Mouse (Mus musculus) heart, embryonic 16.5 days (tissue): ENCODE data around the gene Adamts17. TPM values are rescaled to one million over a fixed set of nuclear protein-coding genes. Genes with fewer than 3 reads are reported as not detected.

Source experiments
- ATAC-seq: fragments of 200-750 bp; cut with Nextera tagmentation; replicated peaks from 2 replicates; pipeline ENCODE4 v1.8.0; 2017; ENCODE audit warnings: moderate number of reproducible peaks; ENCODE audit not compliant: insufficient read depth, low FRiP score; ENCODE audit errors: extremely low read depth
- H3K27ac ChIP-seq: fragments of 300-500 bp; sonication (generic); 2 replicates; pipeline ENCODE4 v1.5.1; 2014; ENCODE audit warnings: mild to moderate bottlenecking, low read length, control low read depth, moderate library complexity
- H3K27me3 ChIP-seq: fragments of 300-500 bp; sonication (generic); 2 replicates; pipeline ENCODE4 v1.6.1; 2014; ENCODE audit warnings: low read length, mixed read lengths; ENCODE audit not compliant: control insufficient read depth, insufficient read depth
- H3K36me3 ChIP-seq: fragments of 300-500 bp; sonication (generic); 2 replicates; pipeline ENCODE4 v1.6.1; 2014; ENCODE audit not compliant: control insufficient read depth, insufficient read depth
- H3K4me1 ChIP-seq: fragments of 300-500 bp; sonication (generic); 2 replicates; pipeline ENCODE4 v1.6.1; 2014; ENCODE audit warnings: low read length, mixed read lengths; ENCODE audit not compliant: control insufficient read depth, insufficient read depth
- H3K4me2 ChIP-seq: fragments of 300-500 bp; sonication (generic); 2 replicates; pipeline ENCODE4 v1.6.1; 2014; ENCODE audit warnings: low read depth, mild to moderate bottlenecking, control low read depth, low read length
- H3K4me3 ChIP-seq: fragments of 300-500 bp; sonication (generic); 2 replicates; pipeline ENCODE4 v1.5.1; 2014; ENCODE audit warnings: mild to moderate bottlenecking, control low read depth, low read length
- H3K9ac ChIP-seq: fragments of 300-500 bp; sonication (generic); 2 replicates; pipeline ENCODE4 v1.6.1; 2014; ENCODE audit warnings: low read length, control low read depth
- H3K9me3 ChIP-seq: fragments of 300-500 bp; sonication (generic); replicated peaks from 2 replicates; pipeline ENCODE4 v1.6.1; 2016; ENCODE audit warnings: low read length; ENCODE audit not compliant: control insufficient read depth
- WGBS: fragments of 180-500 bp; shearing (Covaris S2); extraction: QIAGEN DNeasy Blood & Tissue Kit; methylation state at CpG from one replicate; pipeline ENCODE4 v1.1.7; 2014; 5-methylcytosine and 5-hydroxymethylcytosine counted together
- polyA plus RNA-seq: library from polyadenylated mRNA; unstranded; fragments of >200 nt; fragmentation: Nextera tagmentation; extraction: Ambion mirVana; gene quantifications from 2 replicates; pipeline ENCODE4 v1.2.1, GENCODE M21; 2015

Gene Adamts17
- polyA plus RNA-seq, 1 experiment from 2014 or later: 4.7 TPM

DNA sequence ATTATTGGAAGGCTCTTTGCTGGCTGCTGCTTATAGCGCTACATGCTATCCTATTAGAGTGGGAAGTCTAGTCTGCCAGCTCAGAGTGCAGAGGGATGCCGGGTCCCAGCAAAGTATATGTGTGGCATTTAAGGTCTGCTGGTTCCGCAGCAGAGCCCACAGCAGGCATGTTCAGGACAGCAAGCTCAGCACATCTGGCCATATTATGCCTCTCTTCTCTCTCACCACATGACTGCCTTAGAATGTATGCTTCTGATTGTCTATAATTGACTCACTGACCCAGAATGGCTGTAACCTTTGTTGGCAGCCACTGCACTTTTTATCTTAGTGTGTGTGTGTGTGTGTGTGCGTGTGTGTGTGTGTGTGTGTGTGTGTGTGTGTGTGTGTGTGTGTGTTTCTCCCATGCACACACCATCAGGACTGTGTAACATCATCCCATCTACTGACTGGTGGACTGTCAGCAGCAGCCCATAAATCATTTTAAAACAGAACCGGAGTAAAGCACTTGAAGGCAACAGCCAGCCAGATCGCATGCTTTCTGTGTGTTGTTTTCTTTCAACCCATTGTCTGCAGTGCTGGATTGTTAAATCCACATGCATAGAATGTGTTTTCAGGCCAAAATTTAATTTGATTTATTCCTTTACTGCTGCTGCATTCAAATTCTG, 127.1 kb downstream of the Adamts17 start:
- 53% methylated on average over 6 of the region's 6 CpGs for WGBS
- H3K9ac ChIP-seq: no peak overlapping the region
- H3K4me1 ChIP-seq: peaks cover 29% of the 10 kb centered on the region

GRCm38 (mm10) chr7:66967206-66967919, 127.8 kb downstream of the Adamts17 start:
- H3K4me3 ChIP-seq: no peak overlapping the region
- WGBS: 64% methylated on average over 8 of the region's 8 CpGs
- no peak overlapping the region; the same call in 1 of the 2 replicates for H3K9ac ChIP-seq
- no peaks in the 10 kb centered on the region for H3K36me3 ChIP-seq
- peaks cover 29% of the 10 kb centered on the region for H3K4me1 ChIP-seq
- no peak for ATAC-seq
- H3K4me2 ChIP-seq: no peak overlapping the region
- H3K9me3 ChIP-seq: no peaks in the 10 kb centered on the region
- H3K27ac ChIP-seq: 0 out of 2 replicates have a peak overlapping the region, but pooled peaks have one; percentile 21
- no peaks in the 10 kb centered on the region for H3K27me3 ChIP-seq

More for the DNA sequence above, 127.1 kb downstream of the Adamts17 start:
- Histone ChIP-seq H3K4me3 (no peak overlapping the region), H3K36me3 (no peaks in the 10 kb centered on the region), H3K9me3 (no peaks in the 10 kb centered on the region), H3K4me2 (no peak overlapping the region), H3K27ac (no peak overlapping the region), H3K27me3 (no peaks in the 10 kb centered on the region)
- no peak for ATAC-seq

DNA sequence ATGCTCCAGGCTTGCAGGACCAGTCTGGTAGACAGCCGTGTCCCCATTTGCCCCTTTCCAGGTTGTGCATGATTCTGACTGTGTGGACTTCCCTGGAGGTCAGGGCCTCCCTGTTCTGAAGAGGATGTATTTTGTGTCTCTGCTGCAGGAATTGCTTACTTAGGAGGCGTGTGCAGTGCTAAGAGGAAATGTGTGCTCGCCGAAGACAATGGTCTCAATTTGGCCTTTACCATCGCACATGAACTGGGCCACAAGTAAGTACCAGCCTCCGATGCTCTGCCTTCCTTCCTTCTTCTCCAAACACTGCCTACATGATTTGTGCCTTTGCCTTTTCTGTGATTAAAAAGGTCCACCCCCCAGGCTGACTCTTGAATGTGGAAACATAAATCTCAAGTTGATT, 129.1 kb downstream of the Adamts17 start:
- Histone ChIP-seq H3K27me3 (no peaks in the 10 kb centered on the region), H3K36me3 (no peaks in the 10 kb centered on the region), H3K4me3 (no peak overlapping the region), H3K9me3 (no peaks in the 10 kb centered on the region), H3K4me1 (peaks cover 29% of the 10 kb centered on the region), H3K4me2 (no peak overlapping the region), H3K27ac (peak overlapping the region; percentile 50; the same call in 1 of the 2 replicates), H3K9ac (no peak overlapping the region)
- WGBS: 63% methylated on average over 6 of the region's 6 CpGs
- 0 out of 2 replicates have a peak, but pooled peaks have one; percentile 17 for ATAC-seq

- Histone ChIP-seq H3K4me2 (no peak overlapping the region), H3K4me3 (no peak overlapping the region), H3K9me3 (no peaks in the 10 kb centered on the region), H3K4me1 (peaks cover 29% of the 10 kb centered on the region), H3K9ac (no peak overlapping the region), H3K27me3 (no peaks in the 10 kb centered on the region), H3K36me3 (no peaks in the 10 kb centered on the region), H3K27ac (peak overlapping the region; percentile 50; the same call in 1 of the 2 replicates)
- ATAC-seq: 0 out of 2 replicates have a peak, but pooled peaks have one; percentile 28
- WGBS: 41% methylated on average over 2 of the region's 2 CpGs
Measured at GRCm38 (mm10) chr7:66969199-66969598, 129.7 kb downstream of the Adamts17 start.

- Histone ChIP-seq H3K4me1 (peaks cover 29% of the 10 kb centered on the region), H3K9ac (no peak overlapping the region), H3K4me2 (no peak overlapping the region), H3K27ac (no peak overlapping the region), H3K36me3 (no peaks in the 10 kb centered on the region), H3K9me3 (no peaks in the 10 kb centered on the region), H3K4me3 (no peak overlapping the region), H3K27me3 (no peaks in the 10 kb centered on the region)
- ATAC-seq: no peak
- 53% methylated on average over 2 of the region's 2 CpGs for WGBS
Measured at GRCm38 (mm10) chr7:66970235-66970634, 130.7 kb downstream of the Adamts17 start.

DNA sequence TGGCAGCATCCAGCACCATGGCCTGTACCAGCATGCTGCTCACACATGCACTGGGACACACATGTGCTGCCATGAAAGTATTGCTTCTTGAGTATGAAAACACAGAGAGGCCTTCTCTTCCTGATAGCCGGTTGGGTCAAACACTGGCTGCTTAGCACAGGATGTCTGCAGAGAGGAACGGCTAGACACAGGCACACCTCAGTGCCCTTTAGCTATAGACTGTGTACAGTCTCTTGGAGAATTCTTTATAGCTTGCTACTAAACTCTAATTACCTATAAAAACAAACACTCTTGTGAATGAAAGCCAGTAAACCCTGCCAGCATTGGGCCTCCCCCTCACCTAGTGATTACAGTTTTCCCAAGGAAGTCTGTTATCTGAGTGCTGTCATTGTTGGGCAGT, 131.4 kb downstream of the Adamts17 start:
- H3K27me3 ChIP-seq: no peaks in the 10 kb centered on the region
- WGBS: 44% methylated on average over 2 of the region's 2 CpGs
- H3K9ac ChIP-seq: no peak overlapping the region
- ATAC-seq: no peak
- no peak overlapping the region for H3K4me3 ChIP-seq
- H3K4me2 ChIP-seq: no peak overlapping the region
- no peaks in the 10 kb centered on the region for H3K9me3 ChIP-seq
- no peaks in the 10 kb centered on the region for H3K36me3 ChIP-seq
- H3K27ac ChIP-seq: no peak overlapping the region
- H3K4me1 ChIP-seq: peaks cover 29% of the 10 kb centered on the region

DNA sequence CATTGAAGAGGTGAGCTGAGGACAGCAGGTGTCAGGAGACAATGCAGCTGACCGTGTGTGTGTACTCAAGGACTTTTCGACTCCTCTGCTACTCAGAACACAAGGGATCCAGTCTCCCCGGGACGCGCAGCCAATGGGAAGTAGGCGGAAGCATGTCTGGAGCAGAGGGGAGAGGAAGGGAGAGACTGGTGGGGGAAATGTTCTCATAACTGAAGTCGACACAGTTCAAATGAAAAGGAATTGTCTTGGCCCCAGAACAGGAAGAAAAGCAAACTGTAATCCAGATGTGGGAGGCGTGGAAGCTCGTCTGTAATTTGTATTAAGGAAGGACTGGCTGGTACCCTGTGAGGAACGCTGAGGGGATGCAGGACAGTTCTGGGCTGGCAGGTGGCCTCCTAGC, 135.3 kb downstream of the Adamts17 start:
- peak; percentile 53; the same call in 1 of the 2 replicates for ATAC-seq
- H3K9ac ChIP-seq: no peak overlapping the region
- WGBS: 43% methylated on average over 10 of the region's 10 CpGs
- H3K4me3 ChIP-seq: no peak overlapping the region
- H3K27ac ChIP-seq: no peak overlapping the region
- H3K27me3 ChIP-seq: no peaks in the 10 kb centered on the region
- H3K4me2 ChIP-seq: no peak overlapping the region
- no peaks in the 10 kb centered on the region for H3K9me3 ChIP-seq
- no peaks in the 10 kb centered on the region for H3K36me3 ChIP-seq
- H3K4me1 ChIP-seq: peaks cover 4% of the 10 kb centered on the region

GRCm38 (mm10) chr7:66976371-66976770, 136.8 kb downstream of the Adamts17 start:
- 93% methylated on average over 9 of the region's 9 CpGs for WGBS
- no peaks in the 10 kb centered on the region for H3K27me3 ChIP-seq
- no peaks in the 10 kb centered on the region for H3K9me3 ChIP-seq

DNA sequence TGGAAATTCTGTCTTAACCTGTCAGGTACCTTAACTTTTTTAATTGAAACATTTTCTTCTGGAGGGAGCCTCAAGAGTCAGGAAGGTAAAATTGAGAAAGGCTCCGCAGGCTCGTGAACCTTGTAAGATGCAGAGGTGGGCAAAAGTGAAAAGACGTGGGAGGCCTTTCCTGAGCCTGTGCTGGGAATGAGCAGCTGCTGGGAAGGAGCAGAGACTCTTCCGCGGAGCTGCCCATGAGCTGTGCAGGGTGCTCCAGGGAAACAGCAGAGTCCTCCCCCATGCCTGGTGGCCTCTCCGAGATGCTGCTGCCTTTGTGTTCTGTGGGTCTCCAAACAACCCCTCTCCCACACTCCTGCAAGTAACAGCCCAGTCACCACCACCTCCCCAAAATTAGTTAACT, 142.1 kb downstream of the Adamts17 start:
- H3K4me2 ChIP-seq: no peak overlapping the region
- no peak overlapping the region for H3K4me3 ChIP-seq
- no peaks in the 10 kb centered on the region for H3K36me3 ChIP-seq
- H3K9ac ChIP-seq: no peak overlapping the region
- H3K4me1 ChIP-seq: peaks cover 2% of the 10 kb centered on the region; the same call in 1 of the 2 replicates
- 82% methylated on average over 6 of the region's 6 CpGs for WGBS
- no peaks in the 10 kb centered on the region for H3K9me3 ChIP-seq
- H3K27ac ChIP-seq: peak overlapping the region; percentile 59
- H3K27me3 ChIP-seq: no peaks in the 10 kb centered on the region
- ATAC-seq: no peak

More at GRCm38 (mm10) chr7:66976371-66976770, 136.8 kb downstream of the Adamts17 start:
- Histone ChIP-seq H3K36me3 (no peaks in the 10 kb centered on the region), H3K4me2 (no peak overlapping the region), H3K27ac (no peak overlapping the region), H3K4me3 (no peak overlapping the region), H3K9ac (no peak overlapping the region), H3K4me1 (no peaks in the 10 kb centered on the region; the same call in 1 of the 2 replicates)
- no peak for ATAC-seq
